Mouse (Mus musculus) neural tube, embryonic 15.5 days (tissue): ENCODE measurements at regions not wholly inside any gene's neighbourhood (a gene's known extent, or its start where the extent isn't known, plus 50 kb on each side); places are given as distances from the start of the nearest gene placed in this dataset.
A peak's percentile ranks its signal among the peaks of the same experiment; 100 is the strongest.
"Not testable (repeated sequence)": the region's sequence is repeated elsewhere in the genome, so short reads cannot be mapped to it uniquely, and the experiment has no call there.

Experiments used
- ATAC-seq: fragments of 200-750 bp; cut with Nextera tagmentation; 2 replicates; pipeline ENCODE4 v1.8.0; 2017; ENCODE audit warnings: mild to moderate bottlenecking, moderate TSS enrichment, moderate library complexity; ENCODE audit not compliant: low FRiP score
- H3K27ac ChIP-seq: fragments of 300-500 bp; sonication (generic); replicated peaks from 2 replicates; pipeline ENCODE4 v1.5.1; 2015; ENCODE audit warnings: mild to moderate bottlenecking, inconsistent platforms
- H3K27me3 ChIP-seq: fragments of 300-500 bp; sonication (generic); replicated peaks from 2 replicates; pipeline ENCODE4 v1.6.1; 2015; ENCODE audit warnings: inconsistent platforms
- H3K36me3 ChIP-seq: fragments of 300-500 bp; sonication (generic); 2 replicates; pipeline ENCODE4 v1.6.1; 2015; ENCODE audit warnings: inconsistent platforms
- H3K4me1 ChIP-seq: fragments of 300-500 bp; sonication (generic); 2 replicates; pipeline ENCODE4 v1.6.1; 2015; ENCODE audit warnings: inconsistent platforms
- H3K4me2 ChIP-seq: fragments of 300-500 bp; sonication (generic); 2 replicates; pipeline ENCODE4 v1.6.1; 2015; ENCODE audit warnings: inconsistent platforms, mild to moderate bottlenecking, moderate library complexity
- H3K4me3 ChIP-seq: fragments of 300-500 bp; sonication (generic); replicated peaks from 2 replicates; pipeline ENCODE4 v1.5.1; 2015; ENCODE audit warnings: mild to moderate bottlenecking, inconsistent platforms
- H3K9ac ChIP-seq: fragments of 300-500 bp; sonication (generic); replicated peaks from 2 replicates; pipeline ENCODE4 v1.6.1; 2015; ENCODE audit warnings: mild to moderate bottlenecking, inconsistent platforms
- H3K9me3 ChIP-seq: fragments of 300-500 bp; sonication (generic); replicated peaks from 2 replicates; pipeline ENCODE4 v1.6.1; 2016; ENCODE audit warnings: inconsistent platforms
- WGBS: fragments of 180-500 bp; shearing (Covaris S2); methylation state at CpG from one replicate; pipeline ENCODE4 v1.1.7; 2015; ENCODE audit warnings: mixed read lengths; 5-methylcytosine and 5-hydroxymethylcytosine counted together

DNA sequence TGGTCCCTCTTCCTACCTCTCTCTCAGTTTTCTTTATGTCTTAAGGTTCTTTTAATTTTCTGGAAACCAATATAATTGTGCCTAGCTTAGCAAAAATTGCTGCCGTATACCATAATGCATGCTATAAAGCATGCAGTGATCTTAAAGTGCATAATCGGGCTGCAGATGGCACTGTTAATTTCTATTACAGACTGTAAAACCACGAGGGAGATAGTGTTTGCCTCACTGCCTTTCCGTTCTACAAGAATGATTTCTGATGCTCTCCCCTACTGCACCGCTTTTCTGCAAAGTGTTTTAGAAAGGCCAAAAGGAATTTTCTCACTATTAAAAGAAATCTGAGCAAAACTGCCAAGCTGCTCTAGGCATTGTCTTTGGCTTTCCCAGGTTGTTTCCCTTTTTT is 357.6 kb downstream of the Tusc1 start:
- no peak overlapping the region for H3K4me2 ChIP-seq
- WGBS = 31% methylated on average over 5 of the region's 5 CpGs

GRCm38 (mm10) chr4:92942068-92942707 is 393.1 kb downstream of the Tusc1 start:
- no peak for ATAC-seq
- Histone ChIP-seq H3K9ac (no peak overlapping the region), H3K36me3 (no peaks in the 10 kb centered on the region), H3K4me1 (no peaks in the 10 kb centered on the region), H3K9me3 (no peaks in the 10 kb centered on the region), H3K4me2 (no peak overlapping the region), H3K27me3 (no peaks in the 10 kb centered on the region), H3K27ac (no peak overlapping the region), H3K4me3 (no peak overlapping the region)
- 84% methylated on average over 3 of the region's 3 CpGs for WGBS

More for the DNA sequence above, 357.6 kb downstream of the Tusc1 start:
- Histone ChIP-seq H3K4me1 (peaks cover 3% of the 10 kb centered on the region; the same call in 1 of the 2 replicates), H3K27me3 (no peaks in the 10 kb centered on the region), H3K4me3 (no peak overlapping the region), H3K9me3 (no peaks in the 10 kb centered on the region), H3K36me3 (no peaks in the 10 kb centered on the region), H3K9ac (no peak overlapping the region), H3K27ac (no peak overlapping the region)
- ATAC-seq = peak; percentile 68; the same call in 1 of the 2 replicates

GRCm38 (mm10) chr4:92931272-92931671 is 404.0 kb downstream of the Tusc1 start:
- Histone ChIP-seq H3K4me3 (no peak overlapping the region), H3K4me2 (no peak overlapping the region), H3K36me3 (no peaks in the 10 kb centered on the region), H3K4me1 (no peaks in the 10 kb centered on the region), H3K27me3 (no peaks in the 10 kb centered on the region), H3K9ac (no peak overlapping the region), H3K27ac (no peak overlapping the region), H3K9me3 (no peaks in the 10 kb centered on the region)
- no peak for ATAC-seq

- ATAC-seq = no peak
- no peak overlapping the region for H3K27ac ChIP-seq
- H3K36me3 ChIP-seq = no peaks in the 10 kb centered on the region
- no peaks in the 10 kb centered on the region for H3K4me1 ChIP-seq
- no peaks in the 10 kb centered on the region for H3K27me3 ChIP-seq
- H3K9ac ChIP-seq = no peak overlapping the region
- H3K4me3 ChIP-seq = no peak overlapping the region
- no peak overlapping the region for H3K4me2 ChIP-seq
- WGBS = 84% methylated on average over 9 of the region's 9 CpGs
- no peaks in the 10 kb centered on the region for H3K9me3 ChIP-seq
Observed at GRCm38 (mm10) chr4:92921386-92922040, 413.8 kb downstream of the Tusc1 start.

GRCm38 (mm10) chr4:92903468-92903867 is 431.8 kb downstream of the Tusc1 start:
- not testable (repeated sequence) for H3K4me3 ChIP-seq, H3K4me2 ChIP-seq, H3K27me3 ChIP-seq, H3K9ac ChIP-seq, H3K9me3 ChIP-seq, H3K4me1 ChIP-seq, ATAC-seq, H3K36me3 ChIP-seq, H3K27ac ChIP-seq
- 58% methylated on average over 5 of the region's 5 CpGs for WGBS
